In genomic region chr14:8447352-8447751, GRCm38 (mm10) we compare ENCODE assay signal across 35 mouse cellular contexts.
"Had no signal": no experiment of that assay in that cellular context is flagged by ENCODE, and none has a peak within 500 bp of the region (broad histone marks: within the 10 kb centered on the region; RNA-seq: fewer than 3 reads in every experiment).

No protein-coding gene starts in this region.

- H3K27ac ChIP-seq: heart, adult 2 months; heart, embryonic 10.5 days; heart, embryonic 13.5 days; heart, embryonic 15.5 days; hindbrain, embryonic 10.5 days; hindbrain, embryonic 12.5 days; hindbrain, embryonic 13.5 days; hindbrain, embryonic 14.5 days; hindbrain, embryonic 15.5 days; hindbrain, postnatal 0 days; kidney, embryonic 15.5 days; kidney, postnatal 0 days; layer of hippocampus, adult 2 months had no signal

- H3K27me3 ChIP-seq: heart, embryonic 12.5 days; heart, embryonic 13.5 days; heart, embryonic 15.5 days; hindbrain, embryonic 12.5 days; hindbrain, embryonic 13.5 days; hindbrain, embryonic 15.5 days; kidney, embryonic 15.5 days had no signal

- H3K4me1 ChIP-seq: heart, embryonic 10.5 days; heart, embryonic 15.5 days; hindbrain, embryonic 10.5 days; hindbrain, embryonic 12.5 days; hindbrain, embryonic 13.5 days; hindbrain, embryonic 15.5 days had no signal

- H3K4me2 ChIP-seq: heart, embryonic 11.5 days; heart, embryonic 12.5 days; heart, embryonic 13.5 days; heart, embryonic 15.5 days; hindbrain, embryonic 12.5 days; hindbrain, embryonic 13.5 days; hindbrain, embryonic 14.5 days; hindbrain, embryonic 15.5 days; kidney, embryonic 15.5 days had no signal

- H3K9me3 ChIP-seq: heart, embryonic 10.5 days; heart, embryonic 12.5 days; heart, embryonic 13.5 days; heart, embryonic 15.5 days; hindbrain, embryonic 10.5 days; hindbrain, embryonic 12.5 days; hindbrain, embryonic 13.5 days; hindbrain, embryonic 15.5 days; kidney, embryonic 15.5 days had no signal

- H3K4me3 ChIP-seq: heart, adult 2 months; heart, embryonic 10.5 days; heart, embryonic 12.5 days; heart, embryonic 13.5 days; heart, embryonic 15.5 days; hindbrain, embryonic 10.5 days; hindbrain, embryonic 12.5 days; hindbrain, embryonic 13.5 days; hindbrain, embryonic 15.5 days; kidney, embryonic 15.5 days; layer of hippocampus, adult 2 months had no signal

- ATAC-seq: hindbrain, embryonic 16.5 days; hindbrain, postnatal 0 days; inflammation-experienced regulatory T-cells, adult 6 months; intestine, embryonic 16.5 days; intestine, postnatal 0 days had no signal

- DNase-seq: heart, adult 18-20 months; heart, adult 2 months; heart, postnatal 10 days; heart, postnatal 14 days; heart, postnatal 36 days; heart, postnatal 4 days; kidney, adult 11 months; kidney, adult 18-20 months; kidney, adult 2 months; kidney, adult 8-10 months; kidney, adult 9 months; kidney, postnatal 10 days; kidney, postnatal 14 days; kidney, postnatal 25 days; kidney, postnatal 36 days; kidney, postnatal 4 days; layer of hippocampus, adult 9-11 months had no signal

- H3K36me3 ChIP-seq: heart, embryonic 10.5 days; heart, embryonic 12.5 days; heart, embryonic 13.5 days; heart, embryonic 15.5 days; hindbrain, embryonic 10.5 days; hindbrain, embryonic 12.5 days; hindbrain, embryonic 13.5 days; hindbrain, embryonic 15.5 days; kidney, embryonic 15.5 days had no signal

- H3K9ac ChIP-seq: heart, embryonic 12.5 days; heart, embryonic 13.5 days; heart, embryonic 15.5 days; hindbrain, embryonic 12.5 days; hindbrain, embryonic 13.5 days; hindbrain, embryonic 14.5 days; hindbrain, embryonic 15.5 days; kidney, embryonic 15.5 days had no signal
